Mouse (Mus musculus): Measurements from ENCODE around the gene 2310034G01Rik. TPM values are rescaled to one million over a fixed set of nuclear protein-coding genes. Genes with fewer than 3 reads are reported as not detected.

Gene 2310034G01Rik
- total and polyA plus RNA-seq, 3 experiments = not detected

DNA sequence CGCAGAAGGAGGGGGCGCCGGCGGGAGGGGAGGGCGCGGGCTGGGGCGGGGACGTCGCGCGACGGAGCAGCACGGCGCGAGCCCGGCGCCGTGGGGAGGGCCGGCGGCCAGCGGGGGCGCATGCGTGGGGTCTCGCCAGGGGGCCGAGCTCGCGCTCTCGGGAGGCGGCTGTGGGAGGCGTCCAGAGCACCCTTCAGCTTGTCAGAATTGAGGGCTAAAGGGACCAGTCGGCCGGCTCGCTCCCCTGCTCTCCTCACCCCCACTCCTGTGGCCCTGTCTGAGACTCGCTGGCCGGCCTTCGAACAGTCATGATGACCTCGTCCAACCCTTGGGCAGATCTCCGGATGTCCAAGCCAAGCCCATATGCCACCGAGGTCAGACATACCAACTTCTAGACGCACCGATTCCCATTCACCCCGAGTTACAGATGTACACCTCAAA, 32.1 kb downstream of the 2310034G01Rik start:
- Histone ChIP-seq H3K4me3 (ENCODE audit: low read depth, low read length) (no peak overlapping the region), H3K27me3 (ENCODE audit: insufficient read depth, low read length) (peaks cover 59% of the 10 kb centered on the region), H3K36me3 (replicated peaks) (peaks cover 11% of the 10 kb centered on the region), H3K4me1 (ENCODE audit: insufficient read depth, low read depth, low read length) (peaks cover 85% of the 10 kb centered on the region), H3K9me3 (replicated peaks) (peaks cover 11% of the 10 kb centered on the region)
- TF ChIP-seq POLR2AphosphoS5 (IDR thresholded peaks at IDR 0.05; ENCODE audit: insufficient replicate concordance, low read depth, low read length) (no peak), CTCF (IDR thresholded peaks at IDR 0.05; ENCODE audit: low read depth, low read length) (no peak), GATA1 (IDR thresholded peaks at IDR 0.05; ENCODE audit: borderline replicate concordance, low read length) (no peak), TAL1 (conservative IDR thresholded peaks at IDR 0.05; ENCODE audit: low read depth, low read length) (no peak), GATA2 (IDR thresholded peaks at IDR 0.05; ENCODE audit: borderline replicate concordance, low read depth, low read length) (no peak)
- DNase-seq (ENCODE audit: low spot score) (peak; percentile 13), ATAC-seq (ENCODE audit: extremely low read depth, insufficient number of reproducible peaks, low FRiP score, poor library complexity, severe bottlenecking) (no peak)

DNA sequence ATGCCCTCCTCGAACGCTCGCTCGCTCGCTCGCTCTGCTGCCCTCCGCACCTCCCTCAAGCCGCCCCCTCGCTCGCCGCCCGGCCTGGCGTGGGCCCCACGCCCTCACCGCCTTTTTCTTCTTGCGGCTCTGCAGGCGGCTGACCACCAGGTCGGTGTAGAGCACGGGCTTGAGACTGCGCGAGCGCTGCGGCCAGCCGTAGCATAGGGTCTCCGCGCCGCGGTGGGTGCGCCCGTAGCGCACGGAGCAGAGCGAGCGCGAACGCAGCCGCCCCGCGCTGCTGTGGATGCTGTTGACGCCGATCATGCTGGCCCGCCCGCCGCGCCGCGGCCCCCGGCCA, 32.6 kb downstream of the 2310034G01Rik start:
- DNase-seq (ENCODE audit: low spot score) = no peak
- TF ChIP-seq CTCF (IDR thresholded peaks at IDR 0.05; ENCODE audit: low read depth, low read length) (no peak), TAL1 (conservative IDR thresholded peaks at IDR 0.05; ENCODE audit: low read depth, low read length) (no peak), POLR2AphosphoS5 (IDR thresholded peaks at IDR 0.05; ENCODE audit: insufficient replicate concordance, low read depth, low read length) (no peak), GATA1 (IDR thresholded peaks at IDR 0.05; ENCODE audit: borderline replicate concordance, low read length) (no peak), GATA2 (IDR thresholded peaks at IDR 0.05; ENCODE audit: borderline replicate concordance, low read depth, low read length) (no peak)
- peaks cover 85% of the 10 kb centered on the region for H3K4me1 ChIP-seq (ENCODE audit: insufficient read depth, low read depth, low read length)
- H3K27me3 ChIP-seq (ENCODE audit: insufficient read depth, low read length) = peaks cover 53% of the 10 kb centered on the region
- no peak for ATAC-seq (ENCODE audit: extremely low read depth, insufficient number of reproducible peaks, low FRiP score, poor library complexity, severe bottlenecking)
- no peak overlapping the region; the same call in 1 of the 2 replicates for H3K4me3 ChIP-seq (ENCODE audit: low read depth, low read length)
- peaks cover 16% of the 10 kb centered on the region for H3K36me3 ChIP-seq (replicated peaks)
- H3K9me3 ChIP-seq (replicated peaks) = peaks cover 11% of the 10 kb centered on the region

DNA sequence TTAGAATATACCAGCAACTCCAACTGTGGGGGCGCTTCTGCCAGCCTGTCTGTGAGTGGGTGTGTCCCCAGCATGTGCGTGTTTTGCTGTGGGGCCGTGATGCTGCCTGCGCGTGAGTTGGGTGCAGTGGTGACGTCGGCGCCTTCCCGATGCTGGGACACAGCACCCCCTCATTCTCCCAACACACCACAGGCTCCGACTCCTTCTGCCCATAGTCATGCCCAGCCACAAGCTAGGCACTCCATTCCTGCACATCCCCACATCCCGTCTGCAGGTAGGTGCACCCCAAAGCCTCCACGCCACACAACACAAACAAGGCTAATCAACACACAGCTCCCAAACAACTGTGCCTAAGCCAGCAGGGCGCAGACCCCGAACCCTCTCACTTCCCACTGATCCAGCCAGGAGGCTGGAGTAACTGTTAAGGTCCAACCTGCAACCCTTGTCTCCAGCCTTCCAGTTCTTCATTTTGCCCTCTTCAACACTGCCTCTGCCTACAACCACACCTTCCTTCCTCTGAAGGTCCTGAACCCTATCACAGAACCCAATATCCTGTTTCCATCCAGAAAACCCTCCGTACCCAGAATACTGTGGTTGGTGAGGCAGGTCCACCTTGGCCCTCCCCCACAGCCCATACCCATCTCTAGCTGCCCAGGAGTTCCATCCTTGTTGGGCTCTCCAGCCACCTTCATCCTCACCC, 33.1 kb downstream of the 2310034G01Rik start:
- H3K36me3 ChIP-seq (replicated peaks) = peaks cover 22% of the 10 kb centered on the region
- DNase-seq (ENCODE audit: low spot score) (peak; percentile 1), ATAC-seq (ENCODE audit: extremely low read depth, insufficient number of reproducible peaks, low FRiP score, poor library complexity, severe bottlenecking) (no peak)
- TF ChIP-seq GATA1 (IDR thresholded peaks at IDR 0.05; ENCODE audit: borderline replicate concordance, low read length) (no peak), CTCF (IDR thresholded peaks at IDR 0.05; ENCODE audit: low read depth, low read length) (no peak), GATA2 (IDR thresholded peaks at IDR 0.05; ENCODE audit: borderline replicate concordance, low read depth, low read length) (no peak), TAL1 (conservative IDR thresholded peaks at IDR 0.05; ENCODE audit: low read depth, low read length) (no peak), POLR2AphosphoS5 (IDR thresholded peaks at IDR 0.05; ENCODE audit: insufficient replicate concordance, low read depth, low read length) (no peak)
- H3K4me1 ChIP-seq (ENCODE audit: insufficient read depth, low read depth, low read length) = peaks cover 83% of the 10 kb centered on the region
- H3K4me3 ChIP-seq (ENCODE audit: low read depth, low read length) = no peak overlapping the region; the same call in 1 of the 2 replicates
- peaks cover 11% of the 10 kb centered on the region for H3K9me3 ChIP-seq (replicated peaks)
- peaks cover 48% of the 10 kb centered on the region for H3K27me3 ChIP-seq (ENCODE audit: insufficient read depth, low read length)

DNA sequence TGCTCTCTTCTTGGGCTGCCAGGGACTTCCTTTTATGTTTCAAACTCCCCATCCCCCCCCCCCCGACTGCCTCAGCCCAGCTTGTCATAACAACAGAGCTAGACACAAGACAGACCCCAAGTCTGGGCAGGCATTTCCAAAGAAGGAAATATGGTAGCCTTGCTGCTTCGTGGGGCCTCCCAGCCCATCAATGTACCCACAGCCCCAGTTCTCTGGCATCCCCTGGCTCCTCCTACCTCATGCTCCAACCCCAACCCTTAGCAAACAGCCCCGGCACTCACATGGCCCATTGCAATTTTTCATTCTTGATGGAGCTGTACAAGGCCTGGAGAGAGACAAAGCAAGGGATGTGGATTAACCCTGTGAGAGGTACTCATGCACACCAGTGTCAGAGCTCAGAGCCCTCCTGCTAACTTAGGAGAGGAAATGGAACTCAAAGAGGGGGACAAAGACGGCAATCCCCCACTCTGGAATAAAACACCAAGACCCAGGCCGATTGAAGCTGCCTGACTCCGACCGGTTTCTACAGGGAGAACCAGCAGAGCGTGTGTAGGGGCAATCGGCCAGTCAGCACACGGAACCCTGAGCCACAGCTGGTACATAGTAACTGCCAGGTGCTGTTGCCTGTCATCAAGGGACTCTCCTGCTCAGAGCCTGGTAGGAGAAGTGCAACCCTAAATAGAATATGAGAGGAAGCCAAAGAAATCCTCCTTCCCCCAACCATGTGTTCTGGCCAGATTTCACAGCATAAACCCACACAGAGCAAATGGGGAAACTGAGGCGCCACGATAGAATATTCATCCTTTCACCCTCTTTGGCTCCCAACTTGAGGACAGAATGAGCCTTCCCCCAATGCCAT, 34.1 kb downstream of the 2310034G01Rik start:
- Histone ChIP-seq H3K4me1 (ENCODE audit: insufficient read depth, low read depth, low read length) (peaks cover 74% of the 10 kb centered on the region), H3K27me3 (ENCODE audit: insufficient read depth, low read length) (peaks cover 39% of the 10 kb centered on the region), H3K36me3 (replicated peaks) (peaks cover 32% of the 10 kb centered on the region), H3K4me3 (ENCODE audit: low read depth, low read length) (no peak overlapping the region; the same call in 1 of the 2 replicates), H3K9me3 (replicated peaks) (peaks cover 11% of the 10 kb centered on the region)
- ATAC-seq (ENCODE audit: extremely low read depth, insufficient number of reproducible peaks, low FRiP score, poor library complexity, severe bottlenecking) = no peak
- TF ChIP-seq POLR2AphosphoS5 (IDR thresholded peaks at IDR 0.05; ENCODE audit: insufficient replicate concordance, low read depth, low read length) (no peak), GATA2 (IDR thresholded peaks at IDR 0.05; ENCODE audit: borderline replicate concordance, low read depth, low read length) (no peak), GATA1 (IDR thresholded peaks at IDR 0.05; ENCODE audit: borderline replicate concordance, low read length) (no peak), TAL1 (conservative IDR thresholded peaks at IDR 0.05; ENCODE audit: low read depth, low read length) (no peak), CTCF (IDR thresholded peaks at IDR 0.05; ENCODE audit: low read depth, low read length) (no peak)
- peak; percentile 21 for DNase-seq (ENCODE audit: low spot score)

DNA sequence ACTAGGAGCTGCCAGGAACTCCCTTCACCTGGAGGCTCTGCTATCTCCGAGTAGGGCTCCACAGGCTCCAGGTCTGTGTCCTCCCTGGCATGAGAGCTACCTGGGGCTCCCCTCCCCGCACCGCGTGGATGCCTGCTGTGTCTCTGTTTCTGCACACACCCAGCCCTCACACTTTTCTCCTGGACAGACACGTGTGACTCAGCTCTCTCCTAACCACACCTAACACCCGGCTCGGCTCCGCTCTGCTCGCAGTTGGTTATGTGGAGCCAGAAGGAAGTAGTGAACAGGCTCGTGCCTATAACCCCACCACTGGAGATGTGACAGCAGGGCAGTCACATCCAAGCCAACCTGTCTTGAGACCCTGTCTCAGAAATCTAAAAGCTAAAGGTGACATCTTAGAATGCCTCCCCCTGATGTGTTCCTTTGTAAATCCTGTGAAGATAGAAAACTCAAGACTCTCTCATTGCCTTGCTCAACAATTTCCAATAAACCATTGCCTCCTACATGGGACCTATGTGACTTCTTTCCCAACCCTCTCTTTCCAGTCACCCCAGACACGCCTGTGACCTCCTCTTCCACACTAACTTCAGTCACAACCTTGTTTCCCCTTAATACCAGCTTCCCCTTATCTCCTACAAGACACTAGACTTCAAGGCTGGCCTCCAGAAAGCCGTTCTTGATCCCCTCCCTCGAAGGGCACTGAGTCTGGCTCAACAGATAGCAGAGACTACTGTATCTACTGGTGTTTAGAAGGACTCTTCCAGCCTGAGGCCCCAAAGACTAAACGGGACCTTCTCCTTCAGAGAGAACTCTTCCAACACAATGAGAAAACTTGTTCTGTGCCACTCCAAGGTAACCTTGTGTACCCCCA, 35.0 kb downstream of the 2310034G01Rik start:
- H3K36me3 ChIP-seq (replicated peaks) = peaks cover 41% of the 10 kb centered on the region
- peak; percentile 39 for TF ChIP-seq TAL1 (conservative IDR thresholded peaks at IDR 0.05; ENCODE audit: low read depth, low read length)
- TF ChIP-seq GATA1 (IDR thresholded peaks at IDR 0.05; ENCODE audit: borderline replicate concordance, low read length) = no peak
- peaks cover 11% of the 10 kb centered on the region for H3K9me3 ChIP-seq (replicated peaks)
- H3K4me3 ChIP-seq (ENCODE audit: low read depth, low read length) = peak overlapping the region; percentile 56; the same call in 1 of the 2 replicates
- H3K4me1 ChIP-seq (ENCODE audit: insufficient read depth, low read depth, low read length) = peaks cover 69% of the 10 kb centered on the region
- peaks cover 31% of the 10 kb centered on the region for H3K27me3 ChIP-seq (ENCODE audit: insufficient read depth, low read length)
- ATAC-seq (ENCODE audit: extremely low read depth, insufficient number of reproducible peaks, low FRiP score, poor library complexity, severe bottlenecking) = peak; percentile 60; the same call in 1 of the 2 replicates
- peak; percentile 56 for DNase-seq (ENCODE audit: low spot score)
